Mouse (Mus musculus) c-Kit-negative CD71-positive TER-119-positive erythroid progenitor cells, embryonic 14.5 days (primary cell): Measurements from ENCODE around the gene Snrpc.

ENCODE experiments used
- DNase-seq: peaks from one replicate; pipeline ENCODE4 v3.0.0-alpha.2; 2013; ENCODE audit warnings: low read depth, low spot score

Gene Snrpc

DNA sequence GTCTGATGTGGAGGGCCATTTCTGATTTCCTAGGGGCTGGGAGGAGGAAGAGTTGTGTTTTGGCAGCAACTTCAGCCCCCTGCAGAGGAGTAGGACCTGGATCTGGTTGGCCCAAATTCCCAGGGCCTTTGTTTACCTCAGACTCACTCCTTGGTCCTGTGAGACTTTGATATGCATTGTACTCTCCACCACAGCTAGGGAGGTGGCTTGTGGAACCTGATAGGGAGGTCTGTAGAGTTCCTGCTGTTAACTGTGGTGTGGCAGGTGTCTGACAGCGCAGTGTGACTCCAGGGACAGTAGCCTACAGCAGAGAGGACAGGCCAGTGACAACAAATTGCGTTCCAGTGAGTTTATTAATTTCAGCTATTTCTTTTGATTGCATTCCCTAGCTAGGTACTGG lies 21.2 kb downstream of the Snrpc start:
- DNase-seq, result no peak

DNA sequence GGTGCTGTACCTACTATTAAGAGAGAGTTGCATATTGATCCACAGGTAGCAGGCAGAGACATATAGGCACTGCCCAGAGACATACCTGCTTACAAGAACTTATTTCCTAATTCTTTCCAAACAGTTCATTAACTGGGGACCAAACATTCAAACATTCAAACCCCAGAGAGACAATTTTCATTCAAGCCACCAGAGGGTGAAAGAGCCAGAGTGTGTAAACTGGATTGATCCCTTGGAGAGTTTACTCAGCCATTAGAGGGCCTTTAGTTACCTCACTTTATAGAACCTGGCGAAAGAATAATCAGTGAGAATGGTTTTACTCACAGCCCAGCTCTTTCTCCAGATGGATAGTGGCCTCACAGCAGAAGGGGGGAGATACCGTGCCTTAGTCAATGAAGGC lies 27.5 kb downstream of the Snrpc start:
- DNase-seq, result no peak

DNA sequence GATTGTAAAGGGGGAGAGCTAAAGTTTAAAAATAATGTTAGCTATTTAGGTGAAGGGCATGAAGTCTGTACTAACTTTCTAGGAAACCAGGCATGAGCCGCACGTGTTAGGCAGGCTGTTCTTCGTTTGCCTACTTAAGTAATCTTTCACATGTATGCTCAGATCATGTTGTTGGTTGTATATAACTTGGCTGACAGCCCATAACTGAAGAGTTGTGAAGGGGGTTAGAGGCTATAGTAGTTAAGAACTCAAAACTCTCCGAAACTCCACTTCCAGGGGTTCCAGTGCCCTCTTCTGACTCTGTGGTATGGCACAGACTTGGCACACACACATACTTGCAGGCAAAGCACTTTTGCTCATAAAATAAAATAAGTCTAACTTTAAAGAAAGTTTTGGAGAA lies 28.8 kb downstream of the Snrpc start:
- DNase-seq, result no peak

DNA sequence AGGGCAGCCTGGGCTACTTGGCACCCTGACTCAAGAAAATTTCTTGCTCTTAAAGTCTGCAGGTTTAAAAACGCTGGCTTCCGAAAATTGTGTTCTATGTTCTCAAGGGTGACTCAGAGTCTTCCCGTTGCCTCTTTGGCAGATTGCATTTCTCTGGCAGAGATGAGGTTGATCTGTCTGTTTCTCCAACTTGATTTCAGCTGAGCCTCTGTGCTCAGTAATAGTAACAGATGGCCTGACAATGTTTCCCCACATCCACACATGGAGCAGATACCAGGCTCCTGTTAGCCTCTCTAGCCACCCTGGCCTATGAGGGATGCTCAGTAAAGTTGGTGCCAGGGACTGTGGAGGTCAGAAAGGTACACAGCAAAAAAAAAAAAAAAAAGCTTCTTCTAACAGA lies 33.9 kb downstream of the Snrpc start:
- no peak for DNase-seq

DNA sequence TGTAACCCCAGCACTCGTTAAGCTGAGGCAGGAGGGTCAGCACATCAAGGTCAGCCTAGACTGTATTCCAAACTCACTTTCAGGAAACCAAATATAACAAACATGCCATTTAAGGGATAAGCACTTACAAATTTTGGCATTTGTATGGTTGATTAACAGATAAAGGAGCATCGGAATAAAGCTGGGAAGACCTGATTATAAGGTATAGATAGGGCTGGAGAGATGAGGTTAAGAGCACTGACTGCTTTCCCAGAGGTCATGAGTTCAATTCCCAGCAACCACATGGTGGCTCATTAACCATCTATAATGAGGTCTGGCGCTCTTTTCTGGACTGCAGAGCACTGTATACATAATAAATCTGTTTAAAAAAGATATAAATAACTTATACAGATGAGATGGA lies 35.6 kb downstream of the Snrpc start:
- no peak for DNase-seq

DNA sequence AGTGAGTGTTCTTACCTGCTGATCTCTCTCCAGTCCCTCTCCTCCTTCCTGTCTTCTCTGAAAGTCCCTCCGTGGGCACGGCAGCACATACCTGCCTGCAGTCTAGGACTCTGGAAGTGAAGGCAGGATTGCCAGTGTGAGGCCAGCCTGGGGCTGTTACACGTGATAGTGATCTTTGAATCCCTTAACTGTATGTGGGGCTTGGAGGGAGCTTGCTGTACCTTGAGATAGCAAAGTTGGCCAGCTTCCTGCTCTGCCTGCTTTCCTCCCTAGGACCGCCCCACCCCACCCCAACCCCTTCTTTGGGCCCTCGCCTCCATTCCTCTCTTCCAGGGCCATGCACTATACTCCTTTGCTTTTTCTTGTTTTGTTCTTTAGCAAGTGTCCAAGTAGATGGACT lies 36.6 kb downstream of the Snrpc start:
- DNase-seq, result no peak

DNA sequence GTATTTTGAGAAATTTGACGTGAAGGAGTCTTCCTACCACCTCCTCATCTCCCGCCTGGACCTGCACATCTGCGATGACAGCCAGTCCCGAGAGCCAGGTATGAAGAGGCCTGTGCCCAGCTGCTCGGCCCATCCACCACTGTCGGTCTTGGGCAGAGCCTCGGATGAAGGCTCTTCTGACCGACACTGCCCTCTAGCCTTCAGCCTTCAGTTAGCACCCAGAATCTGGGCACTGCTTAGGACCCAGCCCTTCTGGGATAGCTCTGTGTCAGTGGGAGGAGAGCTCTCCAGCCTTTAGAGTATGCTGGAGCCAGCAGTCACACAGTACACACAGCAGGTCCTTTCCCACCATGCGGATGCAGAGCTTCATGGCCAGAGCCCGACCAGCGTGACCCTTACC lies 43.6 kb downstream of the Snrpc start:
- no peak for DNase-seq

DNA sequence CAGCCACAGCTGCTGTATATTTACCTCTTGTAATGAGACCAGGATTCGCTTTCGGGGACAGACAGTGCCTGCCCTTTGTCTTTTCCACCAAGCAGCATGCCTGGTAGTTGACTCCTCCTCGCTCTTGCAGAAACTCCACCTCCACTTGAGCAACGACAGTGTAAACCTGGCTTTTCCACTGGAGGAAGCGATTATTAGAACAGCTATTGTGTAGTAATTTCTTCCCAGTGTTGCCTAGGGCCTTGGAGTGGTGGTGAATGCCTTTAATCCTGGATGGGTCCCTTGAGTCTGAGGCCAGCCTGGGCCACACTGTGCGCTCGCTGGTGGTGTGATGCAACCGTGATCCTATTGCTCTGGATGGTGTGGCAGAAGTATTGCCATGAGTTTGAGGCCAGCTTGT lies 45.2 kb downstream of the Snrpc start:
- no peak for DNase-seq

DNA sequence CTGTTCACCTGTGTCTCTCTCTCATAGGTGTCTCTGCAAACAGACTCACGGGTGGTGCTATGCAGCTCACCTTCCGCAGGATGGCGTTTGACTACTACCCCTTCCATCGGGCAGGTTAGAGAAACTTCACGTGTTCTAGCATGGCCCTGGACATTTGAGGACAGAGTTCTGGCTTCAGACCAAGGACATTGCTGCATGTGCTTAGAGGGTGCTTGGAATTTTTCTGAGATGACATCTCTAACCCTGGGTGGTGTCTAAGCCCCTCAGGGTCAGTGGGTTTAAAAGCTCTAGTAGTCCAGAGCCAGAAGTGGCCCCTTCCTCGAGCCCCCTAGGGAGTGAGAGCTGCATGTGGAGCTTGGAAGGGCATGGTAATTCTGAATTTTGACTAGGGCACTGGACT lies 46.0 kb downstream of the Snrpc start:
- no peak for DNase-seq

DNA sequence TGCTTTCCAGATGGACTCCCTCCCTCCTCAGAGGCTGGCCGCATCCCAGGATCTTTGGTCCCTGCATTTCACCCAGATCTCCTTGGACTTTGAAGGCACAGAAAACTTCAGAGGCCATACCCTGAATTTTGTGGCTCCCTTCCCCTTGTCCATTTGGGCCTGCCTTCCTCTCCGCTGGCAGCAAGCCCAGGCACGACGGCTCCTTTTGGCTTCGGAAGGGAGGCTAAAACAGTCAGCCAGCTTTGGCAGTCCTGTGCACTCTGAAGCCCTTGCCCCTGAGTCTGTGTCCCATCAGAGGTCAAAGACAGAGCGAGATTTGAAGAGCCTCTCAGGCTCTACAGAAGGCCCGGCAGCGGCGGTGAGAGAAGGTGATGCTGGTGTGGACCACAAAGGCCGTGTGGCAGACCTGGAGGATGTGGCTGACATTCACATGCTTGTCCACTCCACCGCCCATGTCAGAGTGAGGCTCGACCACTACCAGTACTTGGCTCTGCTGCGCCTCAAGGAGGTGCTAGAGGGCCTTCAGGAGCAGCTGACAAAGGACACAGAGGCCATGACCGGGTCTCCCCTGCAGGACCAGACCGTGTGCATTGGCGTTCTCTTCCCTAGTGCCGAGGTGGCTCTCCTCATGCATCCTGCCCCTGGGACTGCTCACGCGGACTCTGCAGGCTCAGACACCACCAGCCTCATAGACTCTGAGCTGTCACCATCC lies 48.7 kb downstream of the Snrpc start:
- DNase-seq, result no peak
